Mouse (Mus musculus) naive thymus-derived CD4-positive, alpha-beta T cell, adult 5 months (primary cell): ENCODE measurements around the gene Icmt. TPM values are rescaled to one million over a fixed set of nuclear protein-coding genes. Genes with fewer than 3 reads are reported as not detected.

Experiments
- polyA plus RNA-seq: library from polyadenylated mRNA; unstranded; fragments of 100-300 nt; shearing (Covaris generic); gene quantifications from one replicate; pipeline ENCODE4 v1.2.1, GENCODE M21; 2017

The Icmt gene
- polyA plus RNA-seq, result 21.6 TPM

GRCm38 (mm10) chr4:152296874-152297861 lies at the start of gene Icmt:
Icmt (plus strand) TSS chr4:152297227.

GRCm38 (mm10) chr4:152273621-152274236 lies 23.3 kb upstream of the Icmt start, which contains the start of gene Gpr153:
Gpr153 (plus strand) TSS chr4:152274232.

GRCm38 (mm10) chr4:152291562-152291961 lies 5.5 kb upstream of the Icmt start, which contains the start of gene Hes3:
Hes3 (minus strand) TSS chr4:152291662.

GRCm38 (mm10) chr4:152318517-152319234 lies 21.6 kb downstream of the Icmt start, which contains the start of gene Rnf207:
Rnf207 (minus strand) TSS chr4:152318993.

GRCm38 (mm10) chr4:152325574-152326411 lies 28.8 kb downstream of the Icmt start, which contains the start of gene Rpl22:
Rpl22 (plus strand) TSS chr4:152325742.

GRCm38 (mm10) chr4:152338419-152339292 lies 41.6 kb downstream of the Icmt start, which contains the start of gene Chd5:
Chd5 (plus strand) TSS chr4:152338651.

Other genes starting within 250 kb of the Icmt start
- 1.5 TPM for gene Plekhg5, start 224.7 kb upstream of the Icmt start, polyA plus RNA-seq
- gene Tnfrsf25, start 181.3 kb upstream of the Icmt start, polyA plus RNA-seq, result 72.7 TPM
- gene Espn, start 144.9 kb upstream of the Icmt start, polyA plus RNA-seq, result 9.3 TPM
- not detected for gene Hes2, start 138.4 kb upstream of the Icmt start, polyA plus RNA-seq
- gene Acot7, start 119.1 kb upstream of the Icmt start, polyA plus RNA-seq, result 6.2 TPM
- gene Gpr153, start 23.0 kb upstream of the Icmt start, polyA plus RNA-seq, result not detected
- gene Hes3, start 5.6 kb upstream of the Icmt start, polyA plus RNA-seq, result not detected
- gene Rnf207, start 21.8 kb downstream of the Icmt start, polyA plus RNA-seq, result not detected
- gene Rpl22, start 28.5 kb downstream of the Icmt start, polyA plus RNA-seq, result 542 TPM
- not detected for gene Chd5, start 41.4 kb downstream of the Icmt start, polyA plus RNA-seq
- gene Nphp4, start 179.5 kb downstream of the Icmt start, polyA plus RNA-seq, result 0.88 TPM
- 103 TPM for gene Kcnab2, start 180.6 kb downstream of the Icmt start, polyA plus RNA-seq